Mouse (Mus musculus): ENCODE measurements around the gene Olfr403. TPM values are rescaled to one million over a fixed set of nuclear protein-coding genes. Genes with fewer than 3 reads are reported as not detected.
"Not testable (repeated sequence)": the region's sequence is repeated elsewhere in the genome, so short reads cannot be mapped to it uniquely, and the experiment has no call there.

The Olfr403 gene
- not detected in 2 replicates for polyA plus RNA-seq (2011; ENCODE audit: insufficient read depth, insufficient read length, low replicate concordance, missing spikeins)

- Histone ChIP-seq H3K4me3 (replicated peaks; ENCODE audit: control insufficient read depth, low read depth, low read length) (no peak within 1 kb of the TSS), H3K4me1 (ENCODE audit: control insufficient read depth, insufficient read depth, low read length) (no peaks in the 10 kb centered on the region), H3K27ac (ENCODE audit: control insufficient read depth, insufficient read depth, low read depth, low read length, poor library complexity) (no peak within 1 kb of the TSS)
- TF ChIP-seq POLR2A (IDR thresholded peaks at IDR 0.05; ENCODE audit: borderline replicate concordance, control insufficient read depth, low read depth, low read length) (no peak), CTCF (IDR thresholded peaks at IDR 0.05; ENCODE audit: control insufficient read depth, insufficient read depth, low read length) (no peak)
Measured at GRCm38 (mm10) chr11:74185949-74186348, at the start of gene Olfr403. Gene Olfr403, plus strand, starts transcription at chr11:74186249.

- H3K4me1 ChIP-seq (ENCODE audit: control insufficient read depth, insufficient read depth, low read length); H3K27ac ChIP-seq (ENCODE audit: control insufficient read depth, insufficient read depth, low read depth, low read length, poor library complexity); H3K4me3 ChIP-seq (replicated peaks; ENCODE audit: control insufficient read depth, low read depth, low read length): not testable (repeated sequence)
- WGBS, result 11% methylated on average over 1 of the region's 1 CpGs
Measured at GRCm38 (mm10) chr11:74140001-74140400, 46.0 kb upstream of the Olfr403 start.

- no peak overlapping the region for H3K4me3 ChIP-seq (replicated peaks; ENCODE audit: control insufficient read depth, low read depth, low read length)
- H3K27ac ChIP-seq (ENCODE audit: control insufficient read depth, insufficient read depth, low read depth, low read length, poor library complexity), result no peak overlapping the region
- no peaks in the 10 kb centered on the region for H3K4me1 ChIP-seq (ENCODE audit: control insufficient read depth, insufficient read depth, low read length)
- TF ChIP-seq CTCF (IDR thresholded peaks at IDR 0.05; ENCODE audit: control insufficient read depth, insufficient read depth, low read length), result no peak
- TF ChIP-seq POLR2A (IDR thresholded peaks at IDR 0.05; ENCODE audit: borderline replicate concordance, control insufficient read depth, low read depth, low read length), result no peak
Measured at GRCm38 (mm10) chr11:74145866-74146265, 40.2 kb upstream of the Olfr403 start.

GRCm38 (mm10) chr11:74153229-74153628 lies 32.8 kb upstream of the Olfr403 start, which contains the start of gene Olfr402:
Gene Olfr402, plus strand, starts transcription at chr11:74153529.
- WGBS, result 42% methylated on average over 3 of the region's 3 CpGs
- H3K4me1 ChIP-seq (ENCODE audit: control insufficient read depth, insufficient read depth, low read length), result no peaks in the 10 kb centered on the region
- H3K27ac ChIP-seq (ENCODE audit: control insufficient read depth, insufficient read depth, low read depth, low read length, poor library complexity), result no peak within 1 kb of the TSS
- TF ChIP-seq CTCF (IDR thresholded peaks at IDR 0.05; ENCODE audit: control insufficient read depth, insufficient read depth, low read length), result no peak
- no peak for TF ChIP-seq POLR2A (IDR thresholded peaks at IDR 0.05; ENCODE audit: borderline replicate concordance, control insufficient read depth, low read depth, low read length)
- H3K4me3 ChIP-seq (replicated peaks; ENCODE audit: control insufficient read depth, low read depth, low read length), result no peak within 1 kb of the TSS

GRCm38 (mm10) chr11:74168771-74169170 lies 17.3 kb upstream of the Olfr403 start:
- Histone ChIP-seq H3K27ac (ENCODE audit: control insufficient read depth, insufficient read depth, low read depth, low read length, poor library complexity) (no peak overlapping the region), H3K4me3 (replicated peaks; ENCODE audit: control insufficient read depth, low read depth, low read length) (no peak overlapping the region), H3K4me1 (ENCODE audit: control insufficient read depth, insufficient read depth, low read length) (no peaks in the 10 kb centered on the region)
- TF ChIP-seq CTCF (IDR thresholded peaks at IDR 0.05; ENCODE audit: control insufficient read depth, insufficient read depth, low read length) (no peak), POLR2A (IDR thresholded peaks at IDR 0.05; ENCODE audit: borderline replicate concordance, control insufficient read depth, low read depth, low read length) (no peak)

- Histone ChIP-seq H3K4me1 (ENCODE audit: control insufficient read depth, insufficient read depth, low read length) (no peaks in the 10 kb centered on the region), H3K4me3 (replicated peaks; ENCODE audit: control insufficient read depth, low read depth, low read length) (no peak overlapping the region), H3K27ac (ENCODE audit: control insufficient read depth, insufficient read depth, low read depth, low read length, poor library complexity) (no peak overlapping the region)
- WGBS, result 76% methylated on average over 4 of the region's 4 CpGs
- TF ChIP-seq POLR2A (IDR thresholded peaks at IDR 0.05; ENCODE audit: borderline replicate concordance, control insufficient read depth, low read depth, low read length) (no peak), CTCF (IDR thresholded peaks at IDR 0.05; ENCODE audit: control insufficient read depth, insufficient read depth, low read length) (no peak)
Measured at GRCm38 (mm10) chr11:74183168-74183567, 2.9 kb upstream of the Olfr403 start.

GRCm38 (mm10) chr11:74183745-74184144 lies 2.3 kb upstream of the Olfr403 start:
- Histone ChIP-seq H3K4me1 (ENCODE audit: control insufficient read depth, insufficient read depth, low read length) (no peaks in the 10 kb centered on the region), H3K27ac (ENCODE audit: control insufficient read depth, insufficient read depth, low read depth, low read length, poor library complexity) (no peak overlapping the region), H3K4me3 (replicated peaks; ENCODE audit: control insufficient read depth, low read depth, low read length) (no peak overlapping the region)
- TF ChIP-seq CTCF (IDR thresholded peaks at IDR 0.05; ENCODE audit: control insufficient read depth, insufficient read depth, low read length) (no peak), POLR2A (IDR thresholded peaks at IDR 0.05; ENCODE audit: borderline replicate concordance, control insufficient read depth, low read depth, low read length) (no peak)
- WGBS, result 78% methylated on average over 4 of the region's 4 CpGs

GRCm38 (mm10) chr11:74211279-74211678 lies 25.2 kb downstream of the Olfr403 start, which contains the start of gene Olfr43:
Gene Olfr43, minus strand, starts transcription at chr11:74211379.
- no peak within 1 kb of the TSS for H3K27ac ChIP-seq (ENCODE audit: control insufficient read depth, insufficient read depth, low read depth, low read length, poor library complexity)
- TF ChIP-seq POLR2A (IDR thresholded peaks at IDR 0.05; ENCODE audit: borderline replicate concordance, control insufficient read depth, low read depth, low read length) (no peak), CTCF (IDR thresholded peaks at IDR 0.05; ENCODE audit: control insufficient read depth, insufficient read depth, low read length) (no peak)
- H3K4me1 ChIP-seq (ENCODE audit: control insufficient read depth, insufficient read depth, low read length), result no peaks in the 10 kb centered on the region
- 45% methylated on average over 1 of the region's 1 CpGs for WGBS
- no peak within 1 kb of the TSS for H3K4me3 ChIP-seq (replicated peaks; ENCODE audit: control insufficient read depth, low read depth, low read length)

GRCm38 (mm10) chr11:74241201-74241600 lies 55.2 kb downstream of the Olfr403 start:
- 86% methylated on average over 3 of the region's 3 CpGs for WGBS
- H3K4me3 ChIP-seq (replicated peaks; ENCODE audit: control insufficient read depth, low read depth, low read length), result no peak overlapping the region
- no peak for TF ChIP-seq POLR2A (IDR thresholded peaks at IDR 0.05; ENCODE audit: borderline replicate concordance, control insufficient read depth, low read depth, low read length)
- TF ChIP-seq CTCF (IDR thresholded peaks at IDR 0.05; ENCODE audit: control insufficient read depth, insufficient read depth, low read length), result no peak
- H3K4me1 ChIP-seq (ENCODE audit: control insufficient read depth, insufficient read depth, low read length), result no peaks in the 10 kb centered on the region
- no peak overlapping the region for H3K27ac ChIP-seq (ENCODE audit: control insufficient read depth, insufficient read depth, low read depth, low read length, poor library complexity)

Other genes with a start within 250 kb of the Olfr403 start
- gene Olfr23, start 249.6 kb upstream of the Olfr403 start, polyA plus RNA-seq (2011; ENCODE audit: insufficient read depth, insufficient read length, low replicate concordance, missing spikeins), result not detected in 2 replicates
- gene Olfr397, start 225.4 kb upstream of the Olfr403 start, polyA plus RNA-seq (2011; ENCODE audit: insufficient read depth, insufficient read length, low replicate concordance, missing spikeins), result not detected in 2 replicates
- gene Olfr398, start 195.8 kb upstream of the Olfr403 start, polyA plus RNA-seq (2011; ENCODE audit: insufficient read depth, insufficient read length, low replicate concordance, missing spikeins), result not detected in 2 replicates
- not detected in 2 replicates for gene Olfr139, start 129.7 kb upstream of the Olfr403 start, polyA plus RNA-seq (2011; ENCODE audit: insufficient read depth, insufficient read length, low replicate concordance, missing spikeins)
- not detected in 2 replicates for gene Olfr399, start 129.6 kb upstream of the Olfr403 start, polyA plus RNA-seq (2011; ENCODE audit: insufficient read depth, insufficient read length, low replicate concordance, missing spikeins)
- not detected in 2 replicates for gene Zfp616, start 116.3 kb upstream of the Olfr403 start, polyA plus RNA-seq (2011; ENCODE audit: insufficient read depth, insufficient read length, low replicate concordance, missing spikeins)
- not detected in 2 replicates for gene Olfr401, start 72.5 kb upstream of the Olfr403 start, polyA plus RNA-seq (2011; ENCODE audit: insufficient read depth, insufficient read length, low replicate concordance, missing spikeins)
- gene Olfr402, start 32.7 kb upstream of the Olfr403 start, polyA plus RNA-seq (2011; ENCODE audit: insufficient read depth, insufficient read length, low replicate concordance, missing spikeins), result not detected in 2 replicates
- gene Olfr43, start 25.1 kb downstream of the Olfr403 start, polyA plus RNA-seq (2011; ENCODE audit: insufficient read depth, insufficient read length, low replicate concordance, missing spikeins), result not detected in 2 replicates
- not detected in 2 replicates for gene Olfr406, start 73.6 kb downstream of the Olfr403 start, polyA plus RNA-seq (2011; ENCODE audit: insufficient read depth, insufficient read length, low replicate concordance, missing spikeins)
- not detected in 2 replicates for gene Olfr59, start 97.5 kb downstream of the Olfr403 start, polyA plus RNA-seq (2011; ENCODE audit: insufficient read depth, insufficient read length, low replicate concordance, missing spikeins)
- gene Olfr410, start 151.8 kb downstream of the Olfr403 start, polyA plus RNA-seq (2011; ENCODE audit: insufficient read depth, insufficient read length, low replicate concordance, missing spikeins), result not detected in 2 replicates
- not detected in 2 replicates for gene Olfr411, start 166.4 kb downstream of the Olfr403 start, polyA plus RNA-seq (2011; ENCODE audit: insufficient read depth, insufficient read length, low replicate concordance, missing spikeins)
- gene Olfr412, start 175.8 kb downstream of the Olfr403 start, polyA plus RNA-seq (2011; ENCODE audit: insufficient read depth, insufficient read length, low replicate concordance, missing spikeins), result not detected in 2 replicates